Mouse (Mus musculus) thymus, adult 2 months (tissue): Measurements from ENCODE around the gene Pfkfb3. TPM values are rescaled to one million over a fixed set of nuclear protein-coding genes. Genes with fewer than 3 reads are reported as not detected.

Experiments used
- DNase-seq: peaks from one replicate; pipeline ENCODE4 v3.0.0; 2021
- H3K27ac ChIP-seq: fragments of 200-500 bp; 2 replicates; pipeline ENCODE4 v1.5.1; 2012; ENCODE audit warnings: low read length, control low read depth; ENCODE audit not compliant: control insufficient read depth, insufficient read depth
- H3K27me3 ChIP-seq: fragments of 200-500 bp; 2 replicates; pipeline ENCODE4 v1.6.1; 2012; ENCODE audit warnings: mild to moderate bottlenecking, low read length, moderate library complexity, mixed read lengths; ENCODE audit not compliant: control insufficient read depth, insufficient read depth
- H3K36me3 ChIP-seq: fragments of 200-500 bp; 2 replicates; pipeline ENCODE4 v1.6.1; 2012; ENCODE audit warnings: mild to moderate bottlenecking, low read length, moderate library complexity; ENCODE audit not compliant: control insufficient read depth, insufficient read depth
- H3K4me1 ChIP-seq: fragments of 200-500 bp; replicated peaks from 2 replicates; pipeline ENCODE4 v1.6.1; 2012; ENCODE audit warnings: low read length; ENCODE audit not compliant: control insufficient read depth, insufficient read depth
- H3K4me3 ChIP-seq: fragments of 200-500 bp; 2 replicates; pipeline ENCODE4 v1.5.1; 2012; ENCODE audit warnings: mild to moderate bottlenecking, low read length, control low read depth, moderate library complexity; ENCODE audit not compliant: control insufficient read depth, insufficient read depth
- CTCF ChIP-seq: fragments of 200-500 bp; IDR thresholded peaks from 2 replicates; pipeline ENCODE4 v1.5.1; 2012; ENCODE audit warnings: mild to moderate bottlenecking, control low read depth, low read length, moderate library complexity, borderline replicate concordance; ENCODE audit not compliant: control insufficient read depth, poor library complexity, insufficient read depth; ENCODE audit errors: extremely low read depth
- POLR2A ChIP-seq: fragments of 200-500 bp; IDR thresholded peaks from 2 replicates; pipeline ENCODE4 v1.6.1; 2012; ENCODE audit warnings: mild to moderate bottlenecking, low read length, control low read depth, moderate library complexity; ENCODE audit not compliant: control insufficient read depth, poor library complexity, insufficient read depth; ENCODE audit errors: extremely low read depth
- WGBS: fragments of 180-500 bp; shearing (Covaris S2); methylation state at CpG from one replicate; pipeline ENCODE4 v1.1.7; 2018; 5-methylcytosine and 5-hydroxymethylcytosine counted together
- polyA plus RNA-seq: library from polyadenylated mRNA; depleted of rRNA; stranded (reverse); fragments of >200 nt; gene quantifications from 2 replicates; pipeline ENCODE4 v1.2.3, GENCODE M21; 2012

Pfkfb3 gene
- polyA plus RNA-seq, 1 experiment, result 47.2 TPM

DNA sequence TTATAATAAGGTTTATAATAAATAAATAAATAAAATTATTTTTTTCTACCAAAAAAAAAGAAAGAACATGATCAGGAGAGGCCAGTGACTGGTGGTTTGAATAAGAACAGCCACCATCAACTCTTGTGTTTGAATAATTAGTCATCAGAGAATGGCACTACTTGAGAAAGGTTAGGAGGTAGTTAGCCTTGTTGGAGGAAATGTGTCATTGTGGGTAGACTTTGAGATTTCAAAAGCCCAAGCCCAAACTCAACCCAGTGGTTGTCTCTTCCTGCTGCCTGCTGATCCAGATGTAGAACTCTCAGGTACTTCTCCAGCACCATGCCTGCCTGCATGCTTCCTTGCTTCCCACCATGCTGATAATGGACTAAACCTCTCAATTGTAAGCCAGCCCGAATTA is 41.8 kb downstream of the Pfkfb3 start:
- no peaks in the 10 kb centered on the region for H3K27me3 ChIP-seq
- H3K4me1 ChIP-seq, result no peaks in the 10 kb centered on the region
- H3K4me3 ChIP-seq, result no peak overlapping the region
- H3K27ac ChIP-seq, result no peak overlapping the region
- WGBS, result 98% methylated on average over 1 of the region's 1 CpGs
- H3K36me3 ChIP-seq, result no peaks in the 10 kb centered on the region
- TF ChIP-seq POLR2A (no peak), CTCF (no peak)
- no peak for DNase-seq

DNA sequence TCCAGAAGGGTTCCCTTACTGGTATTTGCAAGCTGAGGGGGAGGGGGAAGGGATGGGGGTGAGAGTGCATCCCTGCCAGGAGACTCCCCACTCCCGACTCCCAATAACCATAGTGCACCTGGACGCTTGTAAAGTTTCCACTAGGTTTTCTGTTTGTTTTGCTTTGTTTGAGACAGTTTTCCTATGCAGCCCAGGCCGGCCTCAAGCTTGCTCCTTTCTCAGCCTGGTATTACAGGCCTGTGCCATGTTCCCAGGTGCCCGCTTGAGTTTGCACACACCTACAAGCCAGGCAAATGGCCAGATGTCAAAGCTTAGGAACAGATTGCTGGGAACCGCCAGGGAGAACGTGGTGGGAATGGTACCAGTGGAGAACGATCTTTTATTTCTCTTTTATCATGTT is 50.1 kb downstream of the Pfkfb3 start:
- WGBS, result 92% methylated on average over 7 of the region's 7 CpGs
- DNase-seq, result peak; percentile 5
- no peaks in the 10 kb centered on the region for H3K36me3 ChIP-seq
- H3K27me3 ChIP-seq, result no peaks in the 10 kb centered on the region
- H3K4me1 ChIP-seq, result peaks cover 24% of the 10 kb centered on the region
- TF ChIP-seq CTCF (no peak), POLR2A (no peak)
- H3K4me3 ChIP-seq, result no peak overlapping the region
- no peak overlapping the region for H3K27ac ChIP-seq

DNA sequence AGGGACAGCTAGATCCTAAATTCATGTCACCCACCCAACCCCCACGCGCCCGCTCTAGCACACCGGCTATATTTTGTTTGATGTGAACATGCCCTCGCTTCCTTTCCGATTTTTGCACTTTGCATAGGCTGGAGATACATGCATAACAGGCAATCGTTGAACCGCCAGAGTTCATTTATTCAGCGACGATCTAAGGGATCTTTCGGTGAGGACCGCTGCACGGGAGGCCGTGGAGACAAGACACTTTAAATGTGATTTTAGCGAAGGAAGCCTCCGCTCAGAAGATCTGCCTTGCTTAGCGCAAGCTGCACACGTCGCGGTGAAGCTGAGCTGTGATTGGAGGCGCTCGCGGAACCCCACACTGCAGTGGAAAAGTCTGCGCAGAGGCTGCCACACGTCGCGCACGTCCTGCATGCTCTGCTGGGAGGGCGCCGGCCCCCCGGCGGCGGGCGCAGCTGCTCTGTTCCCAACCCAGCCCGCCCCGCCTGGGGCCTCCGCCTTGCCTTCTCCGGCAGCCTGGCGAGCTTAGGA is 50.9 kb downstream of the Pfkfb3 start:
- no peaks in the 10 kb centered on the region for H3K36me3 ChIP-seq
- H3K4me1 ChIP-seq, result peaks cover 24% of the 10 kb centered on the region
- peak; percentile 83 for DNase-seq
- peak overlapping the region; percentile 67 for H3K27ac ChIP-seq
- 2% methylated on average over 39 of the region's 39 CpGs for WGBS
- TF ChIP-seq POLR2A, result peak; percentile 38; the same call in 1 of the 2 replicates
- TF ChIP-seq CTCF, result 0 out of 2 replicates have a peak, but pooled peaks have one; percentile 38
- peak overlapping the region; percentile 55 for H3K4me3 ChIP-seq
- no peaks in the 10 kb centered on the region for H3K27me3 ChIP-seq

DNA sequence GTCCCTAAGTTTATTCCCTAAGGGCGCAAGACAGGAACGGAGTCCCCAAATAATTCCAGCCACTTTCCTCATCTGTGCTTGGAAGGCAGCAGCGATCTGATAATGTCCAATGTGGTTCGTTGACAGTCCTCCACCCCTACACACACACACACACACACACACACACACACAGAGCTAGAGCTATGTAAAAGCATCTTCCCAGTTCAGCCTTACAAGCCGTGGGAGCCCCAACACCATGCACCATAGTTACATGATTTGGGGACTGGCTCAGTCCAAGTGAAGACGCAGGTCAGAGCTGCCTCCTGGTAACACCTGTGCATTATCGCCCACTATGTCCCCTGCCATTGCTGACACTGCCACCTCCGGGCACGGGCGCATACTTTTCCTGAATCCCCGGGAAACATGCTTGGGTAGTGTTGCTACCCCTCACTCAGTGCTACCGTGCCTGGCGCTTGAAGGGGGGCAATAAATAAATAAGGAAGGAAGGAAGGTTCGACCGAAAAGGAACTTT is 51.6 kb downstream of the Pfkfb3 start:
- 9% methylated on average over 15 of the region's 15 CpGs for WGBS
- no peak overlapping the region for H3K27ac ChIP-seq
- TF ChIP-seq POLR2A, result no peak
- TF ChIP-seq CTCF, result no peak
- peaks cover 24% of the 10 kb centered on the region for H3K4me1 ChIP-seq
- H3K27me3 ChIP-seq, result no peaks in the 10 kb centered on the region
- peak overlapping the region; percentile 55 for H3K4me3 ChIP-seq
- no peak for DNase-seq
- H3K36me3 ChIP-seq, result no peaks in the 10 kb centered on the region

DNA sequence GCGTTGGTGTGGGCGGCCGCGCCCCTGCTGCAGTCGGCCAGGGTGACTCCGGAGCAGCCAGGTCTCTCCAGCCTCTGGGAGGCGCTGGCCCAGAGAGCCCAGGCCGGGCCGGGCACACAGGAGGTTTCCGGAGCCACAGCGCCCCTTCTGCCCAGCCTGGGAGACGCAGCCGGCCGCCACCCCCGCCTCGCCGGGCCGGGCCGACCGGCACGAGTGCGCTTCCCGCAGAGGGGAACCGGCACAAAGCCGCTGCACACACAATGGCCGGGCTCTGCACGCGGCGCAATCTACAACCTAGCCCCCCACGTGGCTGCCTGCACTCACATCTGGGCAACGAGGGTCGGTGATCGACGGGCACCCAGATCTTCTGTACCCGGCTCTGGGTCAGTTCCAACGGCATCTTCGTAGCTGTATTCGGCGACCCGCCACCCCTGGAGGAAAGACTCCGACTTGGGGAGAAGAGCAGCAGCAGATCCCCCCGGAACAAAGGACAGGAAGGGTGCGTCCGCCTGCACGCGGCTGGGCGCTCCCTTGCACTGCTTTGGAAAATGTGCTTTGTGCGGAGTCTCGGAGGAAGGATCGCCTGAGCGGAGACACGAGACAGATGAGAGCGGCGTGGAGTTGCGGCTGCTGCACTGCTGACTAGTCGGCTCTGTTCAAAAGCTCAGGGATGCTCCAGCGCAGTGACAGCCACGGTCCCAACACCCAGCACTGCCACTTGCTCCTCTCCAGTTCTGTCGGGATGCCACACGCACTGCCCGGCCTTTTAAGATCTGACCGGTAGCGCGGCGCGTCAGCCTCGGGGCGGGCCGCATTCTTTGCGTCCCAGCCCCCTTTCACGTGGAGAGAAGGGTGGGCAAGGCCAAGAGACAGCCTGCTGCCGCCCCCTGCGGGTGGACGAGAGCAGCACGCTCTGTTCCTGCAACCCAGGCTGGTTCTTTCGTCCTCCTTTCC is 52.3 kb downstream of the Pfkfb3 start:
- TF ChIP-seq POLR2A (no peak), CTCF (peak; percentile 89)
- Histone ChIP-seq H3K4me3 (peak overlapping the region; percentile 55), H3K27ac (no peak overlapping the region), H3K4me1 (peaks cover 24% of the 10 kb centered on the region), H3K36me3 (no peaks in the 10 kb centered on the region), H3K27me3 (no peaks in the 10 kb centered on the region)
- DNase-seq, result peak; percentile 88
- under 1% methylated on average over 76 of the region's 76 CpGs for WGBS

DNA sequence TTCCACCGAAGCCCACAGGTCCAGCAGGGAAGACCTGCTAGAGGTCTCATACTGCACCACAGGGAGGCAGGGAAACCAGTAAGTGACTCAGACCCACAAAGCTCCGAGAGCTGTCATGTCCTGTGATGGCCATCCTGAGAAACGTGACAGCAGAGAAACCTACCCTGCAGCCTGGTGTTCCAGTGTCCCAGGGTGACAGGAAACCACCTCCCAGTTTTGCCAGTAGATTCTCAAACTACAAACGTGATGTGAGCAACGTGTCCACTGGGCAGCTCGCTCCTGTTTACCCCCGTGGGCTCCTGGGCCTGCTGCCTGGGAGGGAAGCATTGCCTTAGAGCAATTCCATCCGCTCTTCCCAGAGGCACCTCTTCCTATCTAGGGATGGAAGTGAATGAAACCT is 53.2 kb downstream of the Pfkfb3 start:
- Histone ChIP-seq H3K4me3 (peak overlapping the region; percentile 55; the same call in 1 of the 2 replicates), H3K27ac (no peak overlapping the region), H3K36me3 (no peaks in the 10 kb centered on the region), H3K27me3 (no peaks in the 10 kb centered on the region), H3K4me1 (peaks cover 24% of the 10 kb centered on the region)
- peak; percentile 3 for DNase-seq
- TF ChIP-seq CTCF (no peak), POLR2A (no peak)
- WGBS, result 66% methylated on average over 8 of the region's 8 CpGs

DNA sequence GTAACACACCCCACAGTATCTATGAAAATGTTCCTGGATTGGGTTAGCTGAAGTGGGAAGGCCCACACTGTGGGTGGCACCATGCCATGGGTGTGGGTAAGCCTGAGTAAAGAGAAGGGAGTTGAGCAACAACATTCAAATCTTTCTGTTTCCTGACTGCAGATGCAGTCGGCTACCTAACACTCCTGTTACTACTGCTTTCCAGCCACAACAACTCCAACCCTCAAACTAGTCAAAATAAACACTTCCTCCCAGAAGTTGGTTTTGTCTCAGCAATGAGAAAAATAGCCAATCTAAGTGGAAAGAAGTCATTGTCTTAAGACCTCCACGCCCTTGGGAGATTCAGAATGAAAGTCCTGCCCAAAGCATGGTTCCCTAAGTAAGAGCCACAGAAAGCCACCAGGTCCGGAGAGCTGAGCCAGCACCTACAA is 57.3 kb downstream of the Pfkfb3 start:
- DNase-seq, result no peak
- H3K36me3 ChIP-seq, result peaks cover 10% of the 10 kb centered on the region
- TF ChIP-seq POLR2A (no peak), CTCF (no peak)
- peaks cover 8% of the 10 kb centered on the region for H3K4me1 ChIP-seq
- no peak overlapping the region for H3K27ac ChIP-seq
- WGBS, result 67% methylated on average over 3 of the region's 3 CpGs
- no peaks in the 10 kb centered on the region for H3K27me3 ChIP-seq
- no peak overlapping the region for H3K4me3 ChIP-seq
